Mouse (Mus musculus) hindbrain, embryonic 10.5 days (tissue): ENCODE results near the gene Gzmg. TPM values are rescaled to one million over a fixed set of nuclear protein-coding genes. Genes with fewer than 3 reads are reported as not detected.
"Not testable (repeated sequence)": the region's sequence is repeated elsewhere in the genome, so short reads cannot be mapped to it uniquely, and the experiment has no call there.

Source experiments
- DNase-seq: peaks from one replicate; pipeline ENCODE4 v3.0.0-alpha.2; 2017; ENCODE audit warnings: low spot score
- H3K27ac ChIP-seq: fragments of 300-500 bp; sonication (generic); 2 replicates; pipeline ENCODE4 v1.5.1; 2016; ENCODE audit warnings: mild to moderate bottlenecking, moderate library complexity
- H3K27me3 ChIP-seq: fragments of 300-500 bp; sonication (generic); 2 replicates; pipeline ENCODE4 v1.6.1; 2016; ENCODE audit warnings: mild to moderate bottlenecking; ENCODE audit not compliant: poor library complexity, insufficient read depth, severe bottlenecking
- H3K36me3 ChIP-seq: fragments of 300-500 bp; sonication (generic); 2 replicates; pipeline ENCODE4 v1.6.1; 2016; ENCODE audit warnings: mild to moderate bottlenecking, moderate library complexity
- H3K4me1 ChIP-seq: fragments of 300-500 bp; sonication (generic); replicated peaks from 2 replicates; pipeline ENCODE4 v1.6.1; 2016; ENCODE audit warnings: mild to moderate bottlenecking
- H3K4me3 ChIP-seq: fragments of 300-500 bp; sonication (generic); 2 replicates; pipeline ENCODE4 v1.5.1; 2016; ENCODE audit warnings: mild to moderate bottlenecking, moderate library complexity
- H3K9me3 ChIP-seq: fragments of 300-500 bp; sonication (generic); 2 replicates; pipeline ENCODE4 v1.6.1; 2016; ENCODE audit warnings: mild to moderate bottlenecking, moderate library complexity
- WGBS: fragments of 180-500 bp; shearing (Covaris S2); methylation state at CpG from one replicate; pipeline ENCODE4 v1.1.7; 2016; 5-methylcytosine and 5-hydroxymethylcytosine counted together
- polyA plus RNA-seq: library from polyadenylated mRNA; unstranded; fragments of >200 nt; fragmentation: Nextera tagmentation; extraction: Ambion mirVana; gene quantifications from 2 replicates; pipeline ENCODE4 v1.2.1, GENCODE M21; 2016

The Gzmg gene
- polyA plus RNA-seq, 1 experiment from 2014 or later = not detected

- not testable (repeated sequence) for H3K4me1 ChIP-seq, H3K9me3 ChIP-seq, H3K27me3 ChIP-seq, H3K27ac ChIP-seq, H3K4me3 ChIP-seq, H3K36me3 ChIP-seq, DNase-seq
- WGBS = 83% methylated on average over 2 of the region's 2 CpGs
Observed at GRCm38 (mm10) chr14:56132508-56132907, 26.9 kb downstream of the Gzmg start, which contains the start of gene Gzmd. Gene Gzmd, minus strand, starts transcription at chr14:56132608.

- 45% methylated on average over 3 of the region's 3 CpGs for WGBS
- Histone ChIP-seq H3K27me3 (no peaks in the 10 kb centered on the region), H3K36me3 (no peaks in the 10 kb centered on the region), H3K27ac (no peak overlapping the region), H3K4me3 (no peak overlapping the region), H3K9me3 (no peaks in the 10 kb centered on the region), H3K4me1 (no peaks in the 10 kb centered on the region)
- DNase-seq = no peak
Observed at GRCm38 (mm10) chr14:56128341-56128740, 31.0 kb downstream of the Gzmg start.

GRCm38 (mm10) chr14:56123516-56123915 lies 35.9 kb downstream of the Gzmg start:
- no peak overlapping the region for H3K27ac ChIP-seq
- DNase-seq = no peak
- H3K9me3 ChIP-seq = no peaks in the 10 kb centered on the region
- no peaks in the 10 kb centered on the region for H3K27me3 ChIP-seq
- 85% methylated on average over 3 of the region's 3 CpGs for WGBS
- H3K36me3 ChIP-seq = no peaks in the 10 kb centered on the region
- no peaks in the 10 kb centered on the region for H3K4me1 ChIP-seq
- no peak overlapping the region for H3K4me3 ChIP-seq

GRCm38 (mm10) chr14:56120525-56120924 lies 38.9 kb downstream of the Gzmg start, which contains the start of gene Gzme:
Gene Gzme, minus strand, starts transcription at chr14:56120625.
- H3K9me3 ChIP-seq = no peaks in the 10 kb centered on the region
- no peak for DNase-seq
- H3K27ac ChIP-seq = no peak within 1 kb of the TSS
- no peaks in the 10 kb centered on the region for H3K36me3 ChIP-seq
- H3K4me3 ChIP-seq = no peak within 1 kb of the TSS
- peaks cover 6% of the 10 kb centered on the region for H3K4me1 ChIP-seq
- H3K27me3 ChIP-seq = no peaks in the 10 kb centered on the region

- WGBS = 89% methylated on average over 33 of the region's 33 CpGs
- not testable (repeated sequence) for H3K36me3 ChIP-seq, H3K4me3 ChIP-seq, H3K4me1 ChIP-seq, H3K27ac ChIP-seq, H3K9me3 ChIP-seq, DNase-seq, H3K27me3 ChIP-seq
Observed at GRCm38 (mm10) chr14:56115531-56116310, 43.7 kb downstream of the Gzmg start.

Other genes starting within 250 kb of the Gzmg start
- gene Cma1, start 214.9 kb downstream of the Gzmg start, polyA plus RNA-seq = not detected in 2 replicates
- gene Cma2, start 208.6 kb downstream of the Gzmg start, polyA plus RNA-seq = not detected in 2 replicates
- gene Mcpt1, start 141.6 kb downstream of the Gzmg start, polyA plus RNA-seq = not detected in 2 replicates
- gene Mcpt9, start 129.1 kb downstream of the Gzmg start, polyA plus RNA-seq = not detected in 2 replicates
- gene Mcpt2, start 117.5 kb downstream of the Gzmg start, polyA plus RNA-seq = not detected in 2 replicates
- not detected in 2 replicates for gene Mcpt4, start 97.3 kb downstream of the Gzmg start, polyA plus RNA-seq
- gene Mcpt8, start 74.3 kb downstream of the Gzmg start, polyA plus RNA-seq = not detected in 2 replicates
- gene Ctsg, start 57.0 kb downstream of the Gzmg start, polyA plus RNA-seq = not detected in 2 replicates
- not detected in 2 replicates for gene Gzme, start 39.0 kb downstream of the Gzmg start, polyA plus RNA-seq
- gene Gzmd, start 27.0 kb downstream of the Gzmg start, polyA plus RNA-seq = not detected in 2 replicates
- not detected in 2 replicates for gene Gzmn, start 15.0 kb upstream of the Gzmg start, polyA plus RNA-seq
- gene Gzmf, start 51.8 kb upstream of the Gzmg start, polyA plus RNA-seq = not detected in 2 replicates
- 0.17 and 0.19 TPM in 2 replicates for gene Gzmc, start 75.1 kb upstream of the Gzmg start, polyA plus RNA-seq
- gene Gzmb, start 102.7 kb upstream of the Gzmg start, polyA plus RNA-seq = not detected in 2 replicates
- gene Atp12a, start 205.5 kb upstream of the Gzmg start, polyA plus RNA-seq = not detected in 2 replicates
- gene Rnf17, start 243.0 kb upstream of the Gzmg start, polyA plus RNA-seq = 1.3 and 2.5 TPM in 2 replicates